In the genomic region with DNA sequence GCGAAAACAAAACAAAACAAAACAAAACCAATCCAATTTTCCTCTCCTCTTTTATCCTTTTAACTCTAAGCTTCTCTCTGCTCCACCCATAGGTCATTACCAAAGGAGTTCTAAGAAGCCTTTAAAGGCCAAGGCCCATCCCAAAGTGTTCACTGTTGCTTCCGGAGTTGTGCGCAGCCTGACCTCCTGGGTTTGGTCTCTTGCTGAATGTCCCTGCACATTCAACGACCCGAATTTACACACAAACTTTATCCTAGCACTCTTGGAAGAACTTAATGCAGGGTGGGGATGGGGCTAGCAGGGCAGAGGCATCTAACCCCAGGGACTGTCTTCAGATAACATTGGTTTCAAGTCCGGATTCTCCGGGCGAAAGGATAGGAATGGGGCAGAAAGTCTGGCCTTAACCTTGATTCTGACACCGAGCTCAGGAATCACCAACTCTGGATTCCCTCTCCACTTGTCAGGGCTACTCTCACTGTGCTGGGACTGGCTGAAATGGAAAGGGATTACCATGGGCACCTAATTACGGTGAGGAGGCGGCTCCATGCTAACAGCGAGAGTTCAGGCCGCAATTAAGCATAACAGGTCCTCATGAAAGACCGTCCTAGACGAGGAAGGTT, we compare ENCODE assay signal across 2 mouse cellular contexts.
A peak's percentile ranks its signal among the peaks of the same experiment; 100 is the strongest.
TF ChIP-seq lines count a peak whose summit lies in the region.

No protein-coding gene starts in this region.

TF ChIP-seq in C2C12, 6 proteins besides CTCF, POLR2A, EP300 and RAD21:
- no peak for TF ChIP-seq MYOD1 (IDR thresholded peaks at IDR 0.05; ENCODE audit: control insufficient read depth, insufficient read length, low read depth)

TF ChIP-seq in MEL, 35 proteins besides CTCF, POLR2A, EP300 and RAD21:
- peak; percentile 11; the same call in 1 of the 2 replicates for TF ChIP-seq ZMIZ1 (IDR thresholded peaks at IDR 0.05; ENCODE audit: low read depth, low read length)
- peak; percentile 90 for TF ChIP-seq TBP (IDR thresholded peaks at IDR 0.05; ENCODE audit: low read depth, low read length)
- TF ChIP-seq ZNF384 (IDR thresholded peaks at IDR 0.05; ENCODE audit: low read depth, low read length) = no peak
- no peak for TF ChIP-seq GABPA (IDR thresholded peaks at IDR 0.05; ENCODE audit: low read depth, low read length)
- TF ChIP-seq SIN3A (IDR thresholded peaks at IDR 0.05; ENCODE audit: low read length) = peak; percentile 42
- no peak for TF ChIP-seq MEF2A (IDR thresholded peaks at IDR 0.05; ENCODE audit: extremely low read depth, insufficient replicate concordance, low read depth, low read length, poor library complexity, severe bottlenecking)
- TF ChIP-seq TCF12 (IDR thresholded peaks at IDR 0.05; ENCODE audit: low read depth, low read length) = 0 out of 2 replicates have a peak, but pooled peaks have one; percentile 6
- 0 out of 2 replicates have a peak, but pooled peaks have one; percentile 23 for TF ChIP-seq CHD1 (IDR thresholded peaks at IDR 0.05; ENCODE audit: low read depth, low read length)
